Mouse (Mus musculus) cerebellum, postnatal 25 days (tissue): Measurements from ENCODE around the gene Vps37d.
"Not testable (repeated sequence)": the region's sequence is repeated elsewhere in the genome, so short reads cannot be mapped to it uniquely, and the experiment has no call there.

Source experiments
- DNase-seq, 2 experiments: peaks; one replicate each; pipeline ENCODE4 v3.0.0; 2021; ENCODE audit warnings: mixed read lengths in 2 of 2

Vps37d gene

DNA sequence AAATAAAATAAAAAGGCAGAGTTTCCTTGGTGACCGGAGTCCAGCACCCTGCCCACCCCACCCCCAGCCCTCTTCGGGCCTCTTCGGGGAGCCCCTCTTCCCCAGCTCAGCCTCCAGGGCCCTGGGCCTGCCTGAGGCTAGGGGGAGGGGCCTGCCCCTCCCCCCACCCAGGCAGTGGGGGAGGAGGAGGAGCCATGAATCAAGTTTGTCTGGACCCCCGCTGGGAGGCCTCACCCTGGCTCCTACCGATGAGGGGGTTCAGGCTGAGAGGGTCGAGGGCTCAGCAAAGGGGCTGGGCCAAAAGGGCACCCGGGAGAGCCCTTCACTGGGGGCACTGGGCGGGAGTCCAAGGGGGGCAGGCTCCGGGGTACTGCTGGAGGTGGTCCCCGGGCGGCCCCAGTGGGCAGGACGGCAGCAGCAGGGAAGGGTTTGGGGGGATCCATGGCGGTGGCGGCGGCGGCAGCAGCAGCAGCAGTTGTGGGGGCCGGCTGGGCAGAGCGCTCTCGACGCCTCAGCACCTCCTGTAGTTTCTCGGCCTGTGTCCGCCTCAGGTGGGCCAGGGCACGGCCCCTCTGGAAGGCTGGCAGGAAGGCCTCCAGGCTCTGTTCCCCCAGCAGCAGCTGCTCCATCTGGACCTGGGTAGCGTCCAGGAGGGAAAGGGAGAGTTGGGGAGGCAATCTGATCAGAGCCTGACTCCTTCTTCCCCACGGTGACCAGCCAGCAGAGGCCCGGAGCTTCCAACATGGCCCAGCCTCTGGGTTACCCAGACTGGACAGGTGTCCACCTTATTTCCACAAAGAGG lies 4.5 kb downstream of the Vps37d start:
- peak in 1 of 2 experiments; percentile 41 for DNase-seq

DNA sequence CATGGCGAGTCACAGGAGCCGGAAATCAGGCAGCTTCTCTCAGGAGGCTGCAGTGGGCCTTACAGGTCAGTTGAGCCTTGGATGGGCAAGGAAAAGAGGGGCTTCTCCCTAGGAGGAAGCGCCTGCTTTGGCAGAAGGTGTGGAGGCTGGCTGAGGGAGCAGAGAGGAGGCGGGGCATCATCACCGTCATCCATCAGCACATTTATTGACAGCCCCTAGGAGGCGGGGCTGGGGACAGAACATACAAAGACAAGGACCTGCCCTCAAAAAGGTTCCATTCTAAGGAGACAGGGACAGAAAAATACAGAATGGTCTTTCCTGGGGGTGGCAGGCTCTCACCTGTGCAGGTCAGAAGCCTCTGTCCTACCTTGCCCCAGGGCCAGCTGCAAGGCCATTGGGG lies 5.3 kb downstream of the Vps37d start:
- no peak for DNase-seq

DNA sequence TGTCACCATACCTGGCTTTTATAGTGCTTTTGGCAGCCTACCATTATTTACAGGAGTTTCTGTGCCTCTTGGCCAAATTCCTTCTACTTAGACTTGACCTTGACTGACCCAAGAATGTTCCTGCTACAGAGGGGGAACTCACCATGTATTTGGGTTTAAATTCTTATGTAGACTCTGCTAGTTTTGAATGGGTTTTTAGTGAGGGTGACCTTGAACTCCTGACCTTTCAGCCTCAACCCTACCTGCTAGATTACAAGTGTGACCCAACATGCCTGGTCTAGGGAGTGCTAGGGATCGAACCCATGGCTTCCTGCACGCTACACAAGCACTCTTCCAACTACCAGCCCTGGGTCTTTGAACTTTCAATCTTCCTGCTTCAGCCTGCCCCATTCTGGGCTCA lies 6.0 kb downstream of the Vps37d start:
- DNase-seq: no peak

DNA sequence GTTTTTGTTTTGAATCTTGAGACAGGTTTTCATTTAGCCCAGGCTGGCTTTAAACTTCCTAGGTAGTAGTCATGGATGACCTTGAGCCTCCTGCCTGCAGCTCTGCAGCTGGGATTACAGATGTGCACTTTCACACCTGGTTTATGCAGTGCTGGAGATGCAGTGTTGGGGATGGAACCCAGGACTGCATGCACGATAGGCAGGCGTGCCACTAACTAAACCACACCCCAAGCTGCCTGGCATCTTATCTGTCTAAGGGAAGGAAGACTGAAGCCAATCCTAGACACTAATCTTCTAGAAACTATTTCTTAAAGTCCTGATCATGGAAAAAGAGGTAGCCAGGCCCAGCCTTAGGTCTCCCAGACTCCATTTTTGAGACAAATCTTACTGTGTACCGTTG lies 7.6 kb downstream of the Vps37d start:
- DNase-seq: no peak

DNA sequence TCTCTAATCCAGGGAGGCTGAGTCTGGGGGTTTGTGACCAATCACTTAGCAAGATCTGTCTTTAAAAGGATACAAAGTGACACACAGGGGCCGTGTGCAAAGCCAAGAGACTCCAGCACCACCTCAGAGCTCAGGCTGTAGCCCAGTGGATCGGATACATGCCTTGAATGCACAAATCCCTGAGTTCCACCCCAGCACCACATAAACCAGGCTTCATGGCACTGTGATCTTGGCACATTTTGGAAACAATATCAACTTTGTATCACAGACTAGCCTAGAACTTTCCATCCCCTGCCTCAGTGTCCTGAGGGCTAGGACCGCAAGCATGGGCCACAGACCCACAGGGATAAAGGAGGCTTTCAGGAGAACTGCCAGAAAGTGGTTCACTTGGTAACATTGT lies 12.1 kb downstream of the Vps37d start:
- DNase-seq: no peak

DNA sequence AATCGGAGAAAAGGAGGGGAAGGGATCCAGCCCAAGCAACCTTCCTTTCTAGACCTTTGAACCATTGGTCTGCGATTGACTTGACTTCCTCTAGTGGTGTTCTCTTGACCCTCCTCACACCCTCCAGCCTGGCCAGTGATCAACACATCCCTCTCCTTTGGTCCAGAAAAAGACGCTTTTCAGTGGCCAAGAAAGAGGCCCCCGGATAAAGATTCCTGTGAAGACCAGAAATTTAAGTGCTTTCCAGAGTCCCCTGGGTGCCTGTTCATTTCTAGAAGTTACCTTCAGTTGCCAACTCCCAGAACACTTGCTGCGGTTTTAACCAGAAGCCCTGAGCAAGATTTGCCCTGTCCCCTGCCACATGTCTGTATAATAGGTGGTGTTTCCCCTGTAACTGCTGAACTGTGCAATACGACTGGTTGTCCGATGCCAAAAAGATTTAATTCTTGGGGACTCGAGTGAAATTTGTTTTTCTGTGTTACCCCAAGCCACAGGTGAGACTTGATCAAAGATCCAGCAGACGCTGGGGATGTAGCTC lies 13.1 kb downstream of the Vps37d start, which contains the start of gene Bud23:
Bud23 (minus strand) TSS at position 51 of the 538 bp plus-strand sequence.
- not testable (repeated sequence) for DNase-seq

DNA sequence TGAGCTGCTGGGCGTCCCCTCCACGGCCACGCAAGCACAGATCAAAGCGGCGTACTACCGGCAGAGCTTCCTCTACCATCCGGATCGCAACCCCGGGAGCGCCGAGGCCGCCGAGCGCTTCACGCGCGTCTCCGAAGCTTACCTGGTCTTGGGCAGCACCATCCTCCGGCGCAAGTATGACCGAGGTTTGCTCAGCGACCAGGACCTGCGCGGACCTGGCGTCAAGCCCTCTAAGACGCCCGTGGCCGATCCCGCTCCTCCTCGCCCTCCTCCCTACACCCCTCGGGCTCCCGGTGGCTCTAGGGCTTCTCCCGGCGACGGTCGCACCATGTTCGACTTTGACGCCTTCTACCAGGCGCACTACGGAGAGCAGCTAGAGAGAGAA lies 13.7 kb downstream of the Vps37d start:
- DNase-seq: no peak

DNA sequence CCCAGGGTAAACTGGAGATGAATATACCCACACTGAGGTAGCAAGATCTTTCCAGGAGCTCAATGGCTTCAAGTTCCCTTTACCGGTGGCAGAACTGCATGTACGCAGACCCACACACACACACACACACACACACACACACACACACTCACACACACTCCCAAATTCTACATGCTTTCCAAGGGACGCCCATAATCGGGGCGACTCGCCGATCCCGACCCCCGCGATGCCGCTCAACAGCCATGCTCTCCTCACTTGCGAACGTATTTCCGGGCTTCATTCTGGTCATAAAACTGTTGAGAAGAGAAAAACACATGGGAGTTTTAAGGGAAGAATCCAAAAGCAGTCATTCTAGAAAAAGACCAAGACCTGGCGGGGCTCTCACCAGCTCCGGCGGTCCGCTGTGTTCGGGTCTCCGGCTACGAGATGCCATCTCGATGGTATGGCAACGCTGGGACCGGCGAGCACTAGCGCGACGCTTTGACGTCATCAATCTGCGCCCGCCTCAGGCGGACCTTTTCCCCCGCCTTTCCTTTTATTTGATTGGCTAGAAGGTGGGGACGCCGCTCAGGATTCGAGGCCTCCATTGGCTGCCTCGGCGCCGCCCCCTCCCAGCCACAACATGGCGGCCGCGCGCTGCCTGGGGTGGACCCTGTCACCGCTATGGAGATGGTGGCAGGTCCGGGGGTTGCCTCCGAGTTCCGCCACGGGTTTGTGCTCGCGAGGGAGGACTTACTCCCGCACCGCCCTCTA lies 14.3 kb downstream of the Vps37d start, which contains the start of gene Dnajc30:
Dnajc30 (plus strand) TSS at position 574 of the 753 bp plus-strand sequence.
- peak; percentile 99 for DNase-seq

DNA sequence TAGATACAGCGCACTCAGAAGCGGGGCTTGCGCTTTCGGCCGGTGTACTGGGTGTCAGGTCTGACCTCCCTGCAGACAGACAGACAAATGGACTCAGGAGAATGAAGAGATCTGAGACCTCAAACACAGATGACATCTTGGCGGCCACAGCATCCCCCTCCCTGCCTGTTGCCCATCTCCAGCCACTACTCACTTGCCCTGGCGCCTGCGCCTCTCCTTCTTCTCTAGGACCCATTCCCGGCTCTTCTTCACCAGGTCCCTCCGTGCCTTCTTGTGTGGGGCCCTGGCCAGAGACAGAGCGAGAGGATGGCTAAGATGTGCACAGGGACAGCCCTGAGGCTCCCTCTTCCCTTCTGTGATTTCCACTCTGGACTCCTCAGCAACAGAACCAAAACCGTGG lies 24.7 kb downstream of the Vps37d start:
- no peak for DNase-seq

DNA sequence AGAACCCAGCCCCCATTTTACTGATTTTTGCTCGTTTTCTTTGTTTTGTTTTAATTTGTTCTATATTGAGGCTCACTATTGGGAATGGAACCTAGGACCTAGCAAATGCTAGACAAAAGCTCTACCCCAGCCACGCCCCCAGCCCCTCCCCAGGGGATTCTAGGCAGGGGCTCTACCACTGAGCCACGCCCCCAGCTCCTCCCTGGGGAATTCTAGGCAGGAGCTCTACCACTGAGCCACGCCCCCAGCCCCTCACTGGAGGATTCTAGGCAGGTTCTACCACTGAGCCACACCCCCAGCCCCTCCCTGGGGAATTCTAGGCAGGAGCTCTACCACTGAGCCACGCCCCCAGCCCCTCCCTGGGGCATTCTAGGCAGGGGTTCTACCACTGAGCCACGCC lies 28.8 kb downstream of the Vps37d start:
- not testable (repeated sequence) for DNase-seq

DNA sequence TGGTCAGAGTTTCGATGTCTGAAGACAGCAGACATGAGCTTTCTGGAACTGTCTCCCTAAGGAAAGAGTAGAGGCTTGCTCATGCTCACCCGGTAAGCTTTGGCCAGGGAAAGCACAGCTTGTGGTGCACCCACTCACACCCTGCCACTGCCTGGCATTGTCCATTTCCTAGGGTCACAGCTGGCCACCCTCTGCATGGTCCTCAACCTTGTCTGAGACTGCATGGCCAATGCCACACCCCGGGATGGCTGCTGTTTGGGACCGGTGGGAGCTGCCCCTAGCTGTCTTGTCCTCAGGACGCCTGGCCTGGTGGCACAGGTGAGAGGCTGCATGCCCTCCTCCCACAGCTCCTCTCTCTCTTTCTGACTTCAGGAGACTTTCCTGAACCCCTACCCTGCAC lies 29.5 kb downstream of the Vps37d start:
- DNase-seq: no peak

DNA sequence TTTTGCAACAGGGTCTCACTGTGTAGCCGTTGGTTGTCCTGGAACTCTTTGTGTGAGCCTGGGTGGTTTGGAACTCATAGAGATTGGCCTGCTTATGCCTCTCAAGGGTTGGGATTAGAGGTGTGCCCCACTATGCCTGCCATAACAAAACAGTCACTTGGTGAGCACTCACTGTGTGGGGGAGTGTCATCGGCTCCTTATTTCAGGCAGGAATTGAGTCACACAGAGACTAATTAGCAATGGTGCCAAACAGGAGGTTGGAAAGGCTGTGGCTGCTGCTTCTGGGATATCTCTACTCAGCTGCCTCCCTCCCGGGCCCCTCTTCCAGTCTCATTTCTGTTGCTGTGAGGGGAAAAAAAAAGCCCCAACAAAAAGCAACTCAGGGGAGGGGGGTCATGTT lies 33.5 kb downstream of the Vps37d start:
- DNase-seq: no peak

DNA sequence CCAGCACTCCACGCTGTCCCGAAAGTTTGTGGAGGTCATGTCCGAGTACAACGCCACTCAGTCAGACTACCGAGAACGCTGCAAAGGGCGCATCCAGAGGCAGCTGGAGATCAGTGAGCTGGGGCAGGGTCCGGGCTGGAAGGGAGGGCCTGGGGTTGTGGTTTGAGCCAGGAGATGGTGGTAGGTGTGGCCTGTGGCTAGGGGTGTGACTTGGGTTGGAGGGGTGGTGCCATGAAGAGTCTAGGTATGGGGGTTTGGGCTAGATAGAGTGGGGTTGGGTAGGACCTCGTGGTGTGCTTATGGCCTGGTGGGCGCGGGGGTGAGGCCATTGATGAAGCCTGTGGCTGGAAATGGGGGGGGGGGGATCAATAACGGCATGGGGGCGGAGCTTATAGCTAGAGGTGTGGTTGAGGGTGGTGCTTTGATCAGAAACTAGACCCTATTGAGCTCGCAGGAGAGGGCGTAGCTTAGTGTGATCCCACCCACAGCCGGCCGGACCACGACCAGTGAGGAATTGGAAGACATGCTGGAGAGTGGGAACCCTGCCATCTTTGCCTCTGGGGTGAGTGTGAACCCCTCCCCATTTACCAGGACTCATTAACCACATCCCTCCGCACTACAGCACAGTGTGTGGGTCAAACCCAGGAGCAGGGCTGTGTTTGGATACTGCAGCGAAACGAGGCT lies 35.8 kb downstream of the Vps37d start:
- no peak for DNase-seq

DNA sequence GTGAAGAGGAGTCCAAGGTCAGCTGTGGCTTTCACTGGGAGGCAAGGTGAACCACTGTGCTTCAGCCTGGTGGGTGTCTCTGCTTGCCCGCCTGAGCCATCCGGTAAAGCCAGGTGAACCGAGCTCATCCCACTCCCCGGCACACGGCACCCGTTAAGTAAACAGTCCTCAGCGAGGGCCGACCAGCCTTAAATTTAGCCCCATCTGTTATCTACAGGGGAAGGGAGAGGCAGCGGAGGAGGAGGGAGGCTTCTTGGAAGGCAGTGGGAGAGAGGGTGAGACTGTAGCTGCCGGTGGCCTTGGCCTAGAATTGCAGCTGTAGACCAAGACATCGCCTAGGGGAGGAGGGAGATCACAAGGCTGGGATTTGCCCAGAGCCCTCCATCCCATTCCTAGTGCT lies 37.3 kb downstream of the Vps37d start:
- DNase-seq: no peak

DNA sequence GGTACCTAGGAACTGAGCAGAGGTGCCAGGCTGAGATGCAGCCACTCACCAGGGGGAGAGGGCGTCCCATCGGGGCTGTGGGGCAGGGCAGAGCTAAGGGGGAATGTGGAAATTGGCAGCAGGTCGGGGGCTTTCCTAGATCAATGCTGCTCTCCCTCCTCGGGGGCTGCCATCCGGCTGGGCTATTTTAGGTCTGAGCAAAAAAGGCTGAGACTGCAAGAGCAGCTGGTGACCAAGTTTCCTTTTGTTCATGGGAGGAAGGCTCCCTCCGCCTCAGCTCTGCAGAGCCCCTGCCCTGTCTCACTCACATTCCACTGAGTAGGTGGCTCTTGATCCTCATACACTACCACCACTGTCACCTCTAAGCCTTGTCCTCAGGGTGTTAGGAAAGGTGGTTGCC lies 38.0 kb downstream of the Vps37d start:
- DNase-seq: no peak

DNA sequence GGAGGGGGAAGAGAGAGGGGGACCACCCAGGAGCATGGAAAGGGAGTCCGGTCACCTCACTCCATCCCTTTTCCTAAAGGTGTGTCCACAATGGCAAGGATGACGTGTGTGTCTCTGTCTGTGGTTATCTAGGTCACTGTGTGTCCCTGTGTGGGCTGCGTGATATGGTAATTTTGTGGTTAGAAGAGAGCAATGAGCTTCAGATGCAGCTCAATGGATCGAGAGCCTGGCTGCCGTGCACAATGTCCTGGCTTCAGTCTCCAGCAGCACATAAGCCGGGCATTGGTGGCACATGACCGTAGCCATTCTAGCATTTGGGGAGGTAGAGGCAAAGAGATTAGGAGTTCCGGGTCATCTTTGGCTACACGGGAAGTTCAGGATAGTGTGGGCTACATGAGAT lies 38.5 kb downstream of the Vps37d start:
- no peak for DNase-seq

DNA sequence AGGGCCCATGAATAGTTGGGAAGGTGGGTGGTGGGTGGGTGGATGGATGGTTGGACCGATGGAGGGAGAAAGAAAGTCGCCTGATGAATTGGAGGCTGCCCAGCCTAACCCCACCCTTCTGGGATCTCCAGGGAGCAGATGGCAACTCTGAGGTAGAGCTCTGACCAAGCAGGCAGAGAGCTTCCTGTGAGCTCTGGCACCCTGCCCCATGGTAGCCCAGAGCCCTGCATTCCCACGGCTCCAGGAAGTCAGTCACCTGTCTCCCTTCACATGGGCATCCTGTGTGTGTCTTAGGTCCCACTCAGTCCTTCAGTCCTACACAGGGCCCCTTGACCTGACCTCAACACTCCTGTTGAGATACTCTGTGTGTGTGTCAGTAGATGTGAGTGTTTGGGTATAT lies 40.1 kb downstream of the Vps37d start:
- DNase-seq: peak; percentile 59 to 71

DNA sequence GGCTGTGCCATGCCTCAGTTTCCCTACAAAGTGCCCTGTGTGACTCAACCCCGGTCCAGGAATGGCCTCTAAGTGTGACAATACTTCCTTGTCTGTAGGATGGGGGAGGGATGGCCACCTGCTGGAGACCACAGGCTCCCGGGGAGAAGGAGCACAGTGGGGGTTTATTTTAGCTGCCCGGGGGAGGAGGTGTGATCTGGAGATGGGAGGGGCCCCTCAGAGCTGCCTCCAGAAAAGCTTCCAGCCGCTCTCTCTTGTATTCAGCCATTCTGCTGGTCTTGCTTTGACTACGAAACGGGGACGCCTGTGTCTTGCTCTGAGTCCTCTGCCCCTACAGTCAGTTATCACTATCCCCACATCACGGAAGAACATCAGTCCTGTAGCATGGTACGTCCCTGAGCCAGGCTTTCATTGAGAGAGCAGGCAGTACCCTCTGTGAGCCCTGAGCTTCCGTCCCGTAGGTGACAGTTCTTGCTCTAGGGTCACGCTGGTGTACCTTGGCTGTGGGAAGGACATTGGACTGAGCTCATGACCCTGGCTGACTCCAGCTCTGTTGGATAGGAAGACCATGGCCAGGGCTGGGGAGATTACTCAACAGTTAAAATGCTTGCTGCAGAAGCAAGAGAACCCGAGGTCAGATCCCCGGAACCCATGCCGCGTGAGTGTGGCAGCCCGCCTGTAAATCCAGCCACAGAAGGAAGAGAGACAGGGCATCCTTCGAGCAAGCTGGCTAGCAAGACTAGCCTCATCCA lies 42.3 kb downstream of the Vps37d start:
- DNase-seq: no peak

DNA sequence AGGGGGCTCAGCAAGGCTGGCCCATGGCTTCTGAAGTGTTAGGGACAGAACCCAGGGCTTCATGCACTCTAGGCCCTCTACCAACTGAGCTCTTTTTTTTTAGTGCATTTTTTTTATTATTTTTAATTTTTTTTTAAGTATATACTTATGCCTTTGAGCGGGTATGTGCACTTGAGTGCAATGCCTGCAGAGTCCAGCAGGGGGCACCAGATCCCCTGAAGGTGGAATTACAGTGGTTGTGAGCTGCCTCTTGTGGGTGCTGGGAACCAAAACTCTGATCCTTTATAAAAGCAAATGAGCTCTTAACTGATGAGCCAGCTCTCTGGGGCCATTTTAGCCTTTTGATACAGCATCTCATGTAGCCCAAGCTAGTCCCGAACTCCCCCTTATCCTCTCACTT lies 43.5 kb downstream of the Vps37d start:
- DNase-seq: no peak

DNA sequence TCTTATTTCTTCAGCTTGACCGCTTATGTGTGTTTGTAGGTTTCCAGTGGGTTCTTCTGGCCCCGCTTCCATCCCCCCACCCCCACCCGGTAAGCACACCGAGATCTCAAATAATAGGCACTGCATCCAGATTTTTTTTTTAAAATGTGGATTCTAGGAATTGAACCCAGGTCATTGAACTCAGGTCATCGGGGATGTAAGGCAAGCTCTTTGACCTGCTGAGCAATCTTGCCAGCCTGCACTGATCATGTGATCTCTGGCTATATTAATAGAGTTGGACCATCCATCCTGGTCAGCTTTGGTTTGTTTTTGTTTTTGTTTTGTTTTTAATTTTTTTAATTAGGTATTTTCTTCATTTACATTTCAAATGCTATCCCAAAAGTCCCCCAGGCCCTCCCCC lies 45.5 kb downstream of the Vps37d start:
- no peak for DNase-seq

DNA sequence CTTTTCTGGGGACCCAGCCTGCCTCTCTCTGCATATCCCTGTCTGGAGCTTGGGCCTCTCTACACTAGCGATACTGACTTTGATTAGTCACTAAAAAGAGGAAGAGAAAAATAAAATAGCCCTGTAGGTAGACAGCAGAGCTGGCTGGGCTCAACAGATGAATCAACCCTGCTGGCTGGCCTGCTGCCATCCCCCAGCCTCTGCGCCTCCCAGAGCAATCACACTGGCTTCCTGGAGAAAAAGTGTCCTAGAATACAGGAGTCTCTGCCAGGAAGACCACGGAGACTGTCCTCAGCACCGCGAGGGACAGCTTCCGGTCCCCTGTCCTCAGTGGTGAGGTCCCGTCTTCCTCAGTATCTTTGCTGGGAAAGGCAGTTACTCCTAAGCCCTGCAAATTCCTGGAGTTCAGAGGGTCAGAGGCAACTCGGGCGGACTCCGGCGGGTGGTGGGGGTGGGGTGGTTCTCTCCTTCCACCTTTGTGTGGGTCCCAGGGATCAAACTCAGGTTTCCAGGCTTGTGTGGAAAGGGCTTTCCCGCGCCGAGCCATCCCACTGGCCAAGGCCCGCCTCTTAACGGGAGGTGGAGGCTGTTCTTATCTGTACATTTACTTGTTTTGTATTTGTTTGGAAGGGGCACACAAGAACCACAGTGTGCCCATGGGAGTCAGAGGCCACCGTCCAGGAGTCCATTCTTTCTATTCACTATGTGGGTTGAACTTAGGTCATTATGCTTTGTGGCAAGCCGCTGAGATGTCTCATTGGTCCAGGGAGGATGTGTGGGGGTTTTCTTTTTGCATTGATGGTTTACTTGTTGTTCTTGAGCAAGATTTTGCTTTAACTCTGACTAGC lies 48.8 kb downstream of the Vps37d start:
- DNase-seq: peak; percentile 82 to 91

DNA sequence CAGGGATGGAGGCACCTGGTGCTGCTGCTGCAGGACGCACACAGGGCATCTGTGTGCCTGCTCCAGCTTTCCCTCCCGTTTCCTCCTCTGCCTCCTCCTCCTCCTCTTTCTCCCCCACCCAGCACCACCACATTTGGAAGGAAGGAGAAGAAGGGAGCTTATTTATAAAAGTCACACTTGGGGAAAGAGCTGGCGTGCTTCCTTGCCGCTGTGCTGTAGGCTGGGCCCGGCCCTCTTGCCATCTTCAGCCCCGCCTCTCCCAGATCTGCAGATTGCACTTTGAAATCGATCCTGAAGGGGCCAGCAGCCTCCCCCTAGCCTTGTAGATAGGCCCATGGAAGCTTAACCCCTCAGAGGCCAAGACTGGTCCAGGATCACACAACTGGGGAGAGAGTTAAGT lies 52.2 kb downstream of the Vps37d start:
- no peak for DNase-seq
